Mouse (Mus musculus) heart, embryonic 13.5 days (tissue): ENCODE results near the gene Acot6. TPM values are rescaled to one million over a fixed set of nuclear protein-coding genes. Genes with fewer than 3 reads are reported as not detected.

Experiments used
- ATAC-seq: fragments of 200-750 bp; cut with Nextera tagmentation; 2 replicates; pipeline ENCODE4 v1.8.0; 2017; ENCODE audit warnings: moderate TSS enrichment; ENCODE audit not compliant: insufficient number of reproducible peaks, low FRiP score, low TSS enrichment; ENCODE audit errors: extremely low read depth
- H3K27ac ChIP-seq: fragments of 300-500 bp; sonication (generic); replicated peaks from 2 replicates; pipeline ENCODE4 v1.5.1; 2015; ENCODE audit warnings: moderate library complexity, mild to moderate bottlenecking, inconsistent platforms
- H3K27me3 ChIP-seq: fragments of 300-500 bp; sonication (generic); replicated peaks from 2 replicates; pipeline ENCODE4 v1.6.1; 2015; ENCODE audit warnings: mild to moderate bottlenecking, inconsistent platforms
- H3K36me3 ChIP-seq: fragments of 300-500 bp; sonication (generic); 2 replicates; pipeline ENCODE4 v1.6.1; 2015; ENCODE audit warnings: mild to moderate bottlenecking, inconsistent platforms
- H3K4me1 ChIP-seq: fragments of 300-500 bp; sonication (generic); 2 replicates; pipeline ENCODE4 v1.6.1; 2015; ENCODE audit warnings: inconsistent platforms
- H3K4me2 ChIP-seq: fragments of 300-500 bp; sonication (generic); 2 replicates; pipeline ENCODE4 v1.6.1; 2015; ENCODE audit warnings: inconsistent platforms, mild to moderate bottlenecking, moderate library complexity
- H3K4me3 ChIP-seq: fragments of 300-500 bp; sonication (generic); 2 replicates; pipeline ENCODE4 v1.5.1; 2015; ENCODE audit warnings: moderate library complexity, mild to moderate bottlenecking, inconsistent platforms
- H3K9ac ChIP-seq: fragments of 300-500 bp; sonication (generic); 2 replicates; pipeline ENCODE4 v1.6.1; 2015; ENCODE audit warnings: inconsistent platforms, mild to moderate bottlenecking, moderate library complexity
- H3K9me3 ChIP-seq: fragments of 300-500 bp; sonication (generic); 2 replicates; pipeline ENCODE4 v1.6.1; 2016; ENCODE audit warnings: inconsistent platforms
- WGBS: fragments of 180-500 bp; shearing (Covaris S2); methylation state at CpG from one replicate; pipeline ENCODE4 v1.1.7; 2015; ENCODE audit warnings: mixed read lengths; 5-methylcytosine and 5-hydroxymethylcytosine counted together
- polyA plus RNA-seq: library from polyadenylated mRNA; unstranded; fragments of >200 nt; fragmentation: Nextera tagmentation; extraction: Ambion mirVana; gene quantifications from 2 replicates; pipeline ENCODE4 v1.2.1, GENCODE M21; 2015

The Acot6 gene
- polyA plus RNA-seq, 1 experiment from 2014 or later = 0.71 TPM

GRCm38 (mm10) chr12:84137131-84137530 lies 36.7 kb downstream of the Acot6 start:
- no peak overlapping the region for H3K9ac ChIP-seq
- H3K27me3 ChIP-seq = no peaks in the 10 kb centered on the region
- no peaks in the 10 kb centered on the region for H3K9me3 ChIP-seq
- no peak overlapping the region for H3K4me3 ChIP-seq
- 84% methylated on average over 7 of the region's 7 CpGs for WGBS
- ATAC-seq = no peak
- H3K27ac ChIP-seq = no peak overlapping the region
- peaks cover 42% of the 10 kb centered on the region for H3K36me3 ChIP-seq
- H3K4me2 ChIP-seq = no peak overlapping the region
- H3K4me1 ChIP-seq = no peaks in the 10 kb centered on the region

GRCm38 (mm10) chr12:84140135-84140534 lies 39.7 kb downstream of the Acot6 start:
- no peaks in the 10 kb centered on the region for H3K27me3 ChIP-seq
- no peaks in the 10 kb centered on the region for H3K9me3 ChIP-seq
- H3K27ac ChIP-seq = no peak overlapping the region
- no peak overlapping the region for H3K4me3 ChIP-seq
- ATAC-seq = no peak
- WGBS = 57% methylated on average over 4 of the region's 4 CpGs
- peaks cover 41% of the 10 kb centered on the region for H3K36me3 ChIP-seq
- no peak overlapping the region for H3K4me2 ChIP-seq
- H3K4me1 ChIP-seq = no peaks in the 10 kb centered on the region
- H3K9ac ChIP-seq = no peak overlapping the region

- H3K4me2 ChIP-seq = no peak overlapping the region
- no peak for ATAC-seq
- H3K9ac ChIP-seq = no peak overlapping the region
- H3K4me1 ChIP-seq = no peaks in the 10 kb centered on the region
- no peak overlapping the region for H3K4me3 ChIP-seq
- WGBS = 74% methylated on average over 4 of the region's 4 CpGs
- peaks cover 33% of the 10 kb centered on the region for H3K36me3 ChIP-seq
- H3K27ac ChIP-seq = no peak overlapping the region
- no peaks in the 10 kb centered on the region for H3K9me3 ChIP-seq
- H3K27me3 ChIP-seq = no peaks in the 10 kb centered on the region
These were observed 40.8 kb downstream of the Acot6 start for GRCm38 (mm10) chr12:84141271-84141670.

GRCm38 (mm10) chr12:84142281-84143050 lies 42.0 kb downstream of the Acot6 start:
- no peaks in the 10 kb centered on the region for H3K4me1 ChIP-seq
- no peak overlapping the region for H3K4me3 ChIP-seq
- H3K36me3 ChIP-seq = peaks cover 25% of the 10 kb centered on the region
- WGBS = 69% methylated on average over 14 of the region's 14 CpGs
- H3K9ac ChIP-seq = no peak overlapping the region
- H3K27ac ChIP-seq = no peak overlapping the region
- ATAC-seq = no peak
- no peaks in the 10 kb centered on the region for H3K9me3 ChIP-seq
- H3K27me3 ChIP-seq = no peaks in the 10 kb centered on the region
- H3K4me2 ChIP-seq = no peak overlapping the region

- peak within 1 kb of the TSS; percentile 92 for H3K4me2 ChIP-seq
- H3K9ac ChIP-seq = peak within 1 kb of the TSS; percentile 79
- H3K27ac ChIP-seq = no peak within 1 kb of the TSS
- H3K4me1 ChIP-seq = peaks cover 52% of the 10 kb centered on the region
- H3K36me3 ChIP-seq = peaks cover 31% of the 10 kb centered on the region
- H3K9me3 ChIP-seq = no peaks in the 10 kb centered on the region
- no peaks in the 10 kb centered on the region for H3K27me3 ChIP-seq
- peak; percentile 49 for ATAC-seq
- WGBS = 1% methylated on average over 50 of the region's 50 CpGs
- H3K4me3 ChIP-seq = peak within 1 kb of the TSS; percentile 66
These were observed 47.6 kb downstream of the Acot6 start, which contains the start of gene Pnma1 for GRCm38 (mm10) chr12:84147954-84148621. Gene Pnma1 (minus strand): TSS chr12:84148489.

GRCm38 (mm10) chr12:84148622-84149012 lies 48.2 kb downstream of the Acot6 start:
- Histone ChIP-seq H3K9me3 (no peaks in the 10 kb centered on the region), H3K4me2 (peak overlapping the region; percentile 92), H3K9ac (peak overlapping the region; percentile 79), H3K27me3 (no peaks in the 10 kb centered on the region), H3K4me1 (peaks cover 57% of the 10 kb centered on the region), H3K36me3 (peaks cover 35% of the 10 kb centered on the region), H3K27ac (no peak overlapping the region), H3K4me3 (peak overlapping the region; percentile 66)
- no peak for ATAC-seq
- 16% methylated on average over 10 of the region's 10 CpGs for WGBS

GRCm38 (mm10) chr12:84149971-84150370 lies 49.5 kb downstream of the Acot6 start:
- Histone ChIP-seq H3K9ac (peak overlapping the region; percentile 40; the same call in 1 of the 2 replicates), H3K27ac (0 out of 2 replicates have a peak overlapping the region, but pooled peaks have one; percentile 64), H3K4me2 (no peak overlapping the region), H3K4me1 (peaks cover 63% of the 10 kb centered on the region), H3K4me3 (no peak overlapping the region), H3K36me3 (peaks cover 47% of the 10 kb centered on the region), H3K9me3 (no peaks in the 10 kb centered on the region), H3K27me3 (no peaks in the 10 kb centered on the region)
- ATAC-seq = no peak
- WGBS = 92% methylated on average over 15 of the region's 15 CpGs

GRCm38 (mm10) chr12:84150976-84151375 lies 50.5 kb downstream of the Acot6 start:
- no peak for ATAC-seq
- H3K36me3 ChIP-seq = peaks cover 57% of the 10 kb centered on the region
- H3K4me3 ChIP-seq = peak overlapping the region; percentile 7; the same call in 1 of the 2 replicates
- H3K4me1 ChIP-seq = peaks cover 69% of the 10 kb centered on the region
- H3K9me3 ChIP-seq = no peaks in the 10 kb centered on the region
- peak overlapping the region; percentile 20 for H3K4me2 ChIP-seq
- no peaks in the 10 kb centered on the region for H3K27me3 ChIP-seq
- peak overlapping the region; percentile 51; the same call in 1 of the 2 replicates for H3K9ac ChIP-seq
- H3K27ac ChIP-seq = peak overlapping the region; percentile 64
- WGBS = 7% methylated on average over 6 of the region's 6 CpGs

GRCm38 (mm10) chr12:84151911-84152310 lies 51.5 kb downstream of the Acot6 start:
- H3K4me2 ChIP-seq = peak overlapping the region; percentile 20
- H3K9me3 ChIP-seq = no peaks in the 10 kb centered on the region
- WGBS = 65% methylated on average over 10 of the region's 10 CpGs
- H3K9ac ChIP-seq = peak overlapping the region; percentile 51; the same call in 1 of the 2 replicates
- H3K36me3 ChIP-seq = peaks cover 62% of the 10 kb centered on the region
- H3K27ac ChIP-seq = peak overlapping the region; percentile 64
- ATAC-seq = no peak
- peaks cover 71% of the 10 kb centered on the region for H3K4me1 ChIP-seq
- H3K4me3 ChIP-seq = peak overlapping the region; percentile 10
- H3K27me3 ChIP-seq = no peaks in the 10 kb centered on the region

- ATAC-seq = 0 out of 2 replicates have a peak, but pooled peaks have one; percentile 22
- Histone ChIP-seq H3K9ac (no peak overlapping the region), H3K4me2 (peak overlapping the region; percentile 20), H3K27me3 (no peaks in the 10 kb centered on the region), H3K36me3 (peaks cover 65% of the 10 kb centered on the region), H3K4me3 (peak overlapping the region; percentile 10), H3K27ac (0 out of 2 replicates have a peak overlapping the region, but pooled peaks have one; percentile 46), H3K9me3 (no peaks in the 10 kb centered on the region), H3K4me1 (peaks cover 70% of the 10 kb centered on the region)
- WGBS = 64% methylated on average over 32 of the region's 32 CpGs
These were observed 52.1 kb downstream of the Acot6 start for GRCm38 (mm10) chr12:84152352-84153190.

- 69% methylated on average over 6 of the region's 6 CpGs for WGBS
- peak overlapping the region; percentile 20; the same call in 1 of the 2 replicates for H3K4me2 ChIP-seq
- H3K36me3 ChIP-seq = peaks cover 74% of the 10 kb centered on the region
- ATAC-seq = no peak
- no peak overlapping the region for H3K9ac ChIP-seq
- peaks cover 67% of the 10 kb centered on the region for H3K4me1 ChIP-seq
- H3K27me3 ChIP-seq = no peaks in the 10 kb centered on the region
- H3K27ac ChIP-seq = no peak overlapping the region
- no peak overlapping the region for H3K4me3 ChIP-seq
- no peaks in the 10 kb centered on the region for H3K9me3 ChIP-seq
These were observed 53.0 kb downstream of the Acot6 start for GRCm38 (mm10) chr12:84153414-84153813.
